Mouse (Mus musculus) kidney, adult 9 months (tissue): Measurements from ENCODE around the gene Jag2.

Experiments used
- DNase-seq: peaks from one replicate; pipeline ENCODE4 v3.0.0; 2022

Gene Jag2

DNA sequence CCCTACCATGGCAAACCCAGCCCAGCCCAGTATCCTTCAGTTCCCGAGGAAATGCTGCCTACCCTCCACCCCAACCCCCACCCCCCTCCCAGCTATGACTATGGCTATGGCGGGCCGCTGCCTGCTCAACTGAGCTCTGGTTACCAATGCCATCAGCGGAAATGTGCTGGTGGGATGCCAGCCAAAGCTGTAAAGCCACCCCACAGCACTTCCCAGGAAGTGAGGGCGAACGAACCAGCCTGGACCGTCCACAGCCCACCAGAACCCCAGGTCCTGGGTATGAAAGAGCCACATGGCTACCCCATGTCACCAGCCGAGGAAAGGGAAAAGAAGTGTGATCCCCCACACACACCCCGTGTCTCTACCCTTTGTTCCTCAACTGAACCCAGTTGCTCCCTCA lies 11.1 kb upstream of the Jag2 start:
- no peak for DNase-seq

GRCm38 (mm10) chr12:112940238-112940637 lies 10.7 kb upstream of the Jag2 start:
- DNase-seq = no peak

DNA sequence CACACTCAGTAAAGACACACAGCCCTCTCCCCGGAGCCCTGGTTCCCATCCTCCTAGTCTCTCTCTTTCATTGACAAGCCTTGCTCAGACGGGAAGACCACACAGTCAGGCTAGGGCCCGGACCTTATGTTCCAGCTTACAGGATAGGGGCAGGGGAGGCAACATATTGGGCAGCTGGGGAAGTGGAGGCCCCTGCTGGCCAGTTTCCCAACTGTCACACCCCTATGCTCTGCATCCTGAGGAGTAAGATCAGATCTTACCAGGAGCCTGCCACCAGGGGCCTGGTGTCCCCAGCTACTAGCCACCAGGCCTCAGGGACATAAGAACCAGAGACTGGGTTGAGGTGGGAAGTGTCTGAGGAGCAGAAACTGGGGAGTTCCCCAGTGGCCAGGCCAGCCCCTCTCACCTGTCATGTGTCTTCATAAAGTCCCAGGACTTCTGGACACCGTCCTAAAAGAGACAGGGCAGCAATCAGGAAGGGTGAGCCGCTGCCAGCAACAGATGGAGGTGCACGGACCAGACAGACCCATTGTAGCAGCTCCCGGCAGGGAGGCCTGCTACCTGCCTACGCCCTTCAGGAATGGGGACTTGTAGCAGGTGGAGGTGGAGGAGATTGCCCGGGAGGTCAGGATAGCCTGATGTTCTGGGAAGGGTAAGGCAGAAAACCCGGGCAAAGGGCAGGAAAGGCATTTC lies 9.4 kb upstream of the Jag2 start:
- DNase-seq = no peak

DNA sequence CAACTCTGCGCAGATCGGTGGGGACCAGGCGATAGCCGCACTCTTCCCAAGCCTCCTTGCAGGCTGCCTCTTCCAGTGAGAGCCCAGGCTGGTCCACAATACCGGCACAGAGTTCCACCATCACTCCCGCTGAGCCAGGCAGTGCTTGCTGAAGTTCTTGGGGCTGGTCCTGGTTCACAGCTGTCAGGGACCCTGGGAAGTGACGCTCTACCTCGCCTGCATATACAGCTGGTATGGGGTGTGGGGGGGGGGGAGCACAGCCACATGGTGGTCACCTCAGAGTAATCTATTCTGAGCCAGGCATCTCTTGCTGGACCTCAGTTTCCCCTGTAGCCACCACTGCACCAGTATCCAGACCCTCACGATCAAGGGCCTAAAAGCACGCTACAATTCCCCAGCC lies 8.8 kb upstream of the Jag2 start:
- no peak for DNase-seq

DNA sequence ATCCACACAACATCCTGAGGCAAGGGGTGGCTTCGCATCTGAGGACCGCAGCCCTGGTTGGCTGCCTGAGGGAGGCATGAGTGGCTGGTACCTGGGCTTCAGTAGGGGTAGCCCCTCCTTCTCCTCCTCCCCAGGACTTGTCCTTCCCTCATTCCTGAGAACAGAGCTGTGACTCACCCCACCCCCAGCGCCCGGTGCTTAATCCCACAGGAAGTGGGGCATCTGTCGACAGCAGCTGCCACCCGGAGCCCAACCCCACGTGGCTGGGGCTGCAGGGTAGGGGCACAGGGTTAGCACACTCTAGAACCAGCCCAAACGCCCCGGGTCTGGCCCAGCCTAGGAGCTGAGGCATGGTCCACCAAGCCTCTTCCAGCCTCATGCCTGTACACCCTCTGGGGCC lies 8.3 kb upstream of the Jag2 start:
- no peak for DNase-seq

DNA sequence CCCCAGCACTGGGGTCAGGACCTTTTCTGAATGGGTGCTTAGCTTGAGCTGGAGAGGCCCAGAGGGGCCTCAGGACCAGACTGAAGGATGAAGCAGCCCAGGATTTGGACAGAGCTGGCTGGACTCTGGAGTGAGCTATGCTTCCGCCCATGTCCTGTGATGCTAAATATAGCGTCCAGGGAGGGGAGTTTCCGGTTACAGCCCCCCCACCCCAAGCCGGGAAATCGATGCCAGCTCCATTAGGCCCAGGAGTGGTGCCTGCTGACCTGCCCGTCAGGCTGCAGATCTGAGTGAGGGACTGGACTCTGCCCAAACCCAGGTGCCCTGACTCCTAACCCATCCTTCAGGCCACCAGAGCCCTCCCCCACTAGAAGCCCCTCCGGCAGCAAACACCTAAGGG lies 3.1 kb upstream of the Jag2 start:
- DNase-seq = no peak

GRCm38 (mm10) chr12:112928401-112929241 lies 955 bp downstream of the Jag2 start:
- no peak for DNase-seq

DNA sequence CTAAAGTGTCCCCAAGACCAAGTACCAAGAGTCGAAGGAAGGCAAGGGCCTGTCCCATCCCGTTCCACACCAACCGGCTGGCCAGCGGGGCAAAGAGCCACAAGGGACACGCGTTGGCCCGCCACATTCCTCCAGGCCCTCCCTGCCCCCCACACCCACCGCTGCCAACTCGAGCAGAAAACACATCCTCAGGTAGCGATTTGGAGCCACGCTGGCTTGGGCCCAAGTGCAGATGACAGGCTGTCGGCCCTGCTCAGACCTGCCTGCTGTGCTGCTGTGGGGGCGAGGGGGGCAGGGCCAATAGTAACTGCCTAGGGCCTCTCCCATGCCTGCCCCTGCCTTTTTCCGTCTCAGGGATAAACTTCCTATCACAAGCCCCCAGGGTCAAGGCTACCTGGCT lies 2.3 kb downstream of the Jag2 start:
- DNase-seq = no peak

DNA sequence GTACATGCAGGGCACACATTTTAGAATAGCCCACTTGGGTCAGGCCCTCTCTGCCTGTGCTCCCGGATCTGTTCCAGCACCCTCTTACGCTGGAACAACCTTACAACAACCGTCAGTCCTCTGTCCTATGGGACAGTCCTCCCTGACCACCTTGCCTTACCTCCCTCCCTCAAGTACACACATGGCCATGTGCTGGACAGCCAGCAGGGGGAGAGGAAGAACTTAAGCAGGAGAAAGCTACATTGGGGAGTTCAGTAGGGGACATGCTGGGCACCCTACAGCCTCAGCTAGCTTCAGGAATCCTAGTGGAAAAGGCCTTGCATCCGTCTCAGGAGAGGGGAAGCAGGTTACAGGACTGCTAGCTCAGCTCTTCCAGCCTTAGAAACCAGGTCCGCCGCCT lies 3.6 kb downstream of the Jag2 start:
- no peak for DNase-seq

GRCm38 (mm10) chr12:112922541-112922940 lies 7.0 kb downstream of the Jag2 start:
- no peak for DNase-seq

DNA sequence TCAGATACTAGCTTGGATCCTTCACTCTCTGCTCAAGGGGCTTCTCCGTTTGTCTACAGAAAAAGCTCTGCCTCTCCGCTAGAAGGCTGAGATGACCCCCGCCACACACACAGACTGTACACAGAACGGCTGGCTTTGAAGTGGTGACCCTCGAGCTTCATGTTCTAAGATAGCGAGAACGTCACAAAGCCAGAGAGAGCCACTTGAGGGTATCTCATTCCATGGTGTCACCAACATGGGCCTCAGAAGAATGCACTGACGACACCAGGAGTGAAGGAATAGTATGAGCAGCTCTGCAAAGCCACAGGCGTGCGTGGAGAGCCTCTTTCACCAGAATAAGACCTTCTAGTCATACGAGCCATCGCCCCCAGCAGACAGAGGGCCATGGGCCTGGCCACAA lies 8.1 kb downstream of the Jag2 start:
- no peak for DNase-seq

DNA sequence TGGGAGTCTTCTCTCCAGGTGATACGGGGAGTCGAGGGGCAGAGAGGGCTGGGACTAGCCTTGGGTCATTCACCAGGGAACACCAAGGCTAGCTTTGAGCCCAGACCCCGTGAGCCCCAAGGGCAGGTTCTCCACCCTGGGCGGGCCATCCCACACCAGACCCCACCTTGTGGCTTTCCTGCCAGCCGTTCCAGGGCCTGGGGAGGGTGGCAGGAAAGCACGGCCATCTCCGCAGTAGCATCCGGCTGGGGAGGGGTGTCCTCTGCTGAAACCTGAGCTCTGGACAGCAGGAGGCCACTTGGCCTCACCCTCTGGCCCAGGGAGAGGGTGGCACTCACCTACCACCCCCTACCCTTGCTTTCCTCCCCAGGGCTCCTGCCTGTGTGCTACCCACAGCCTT lies 11.7 kb downstream of the Jag2 start:
- DNase-seq = no peak

GRCm38 (mm10) chr12:112917486-112917885 lies 12.1 kb downstream of the Jag2 start:
- DNase-seq = peak; percentile 43

DNA sequence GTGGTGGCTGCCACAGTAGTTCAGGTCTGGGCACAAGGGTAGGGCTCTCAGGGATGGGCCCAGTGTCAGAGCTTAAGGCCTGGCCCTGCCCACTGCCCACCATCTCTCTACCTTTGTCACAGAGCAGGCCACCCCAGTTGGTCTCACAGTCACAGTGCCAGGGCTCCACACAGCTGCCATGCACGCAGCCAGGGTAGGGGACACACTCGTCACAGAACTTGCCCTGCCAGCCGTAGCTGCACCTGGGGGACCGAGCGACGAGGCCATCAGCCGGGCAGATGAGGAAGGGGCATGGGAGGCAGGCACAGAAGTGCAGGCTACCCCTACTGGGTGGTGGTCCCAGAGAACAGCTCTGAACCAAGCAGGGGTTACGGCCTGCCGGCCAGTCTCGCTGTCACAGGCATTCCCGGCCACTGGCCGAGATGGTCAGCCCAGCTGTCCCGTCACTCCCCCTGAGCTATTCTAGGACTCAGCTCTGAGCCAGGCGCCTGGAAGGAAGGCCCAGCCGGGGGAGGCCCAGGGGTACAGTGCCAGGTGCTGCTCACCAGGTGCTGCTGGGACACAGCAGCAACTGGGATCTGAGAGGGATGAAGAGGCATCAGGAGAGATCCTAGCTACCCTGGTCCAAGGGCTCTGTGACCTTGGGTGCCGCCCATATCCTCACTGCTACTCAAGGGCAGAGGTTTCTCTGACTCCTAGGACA lies 12.7 kb downstream of the Jag2 start:
- DNase-seq = no peak

DNA sequence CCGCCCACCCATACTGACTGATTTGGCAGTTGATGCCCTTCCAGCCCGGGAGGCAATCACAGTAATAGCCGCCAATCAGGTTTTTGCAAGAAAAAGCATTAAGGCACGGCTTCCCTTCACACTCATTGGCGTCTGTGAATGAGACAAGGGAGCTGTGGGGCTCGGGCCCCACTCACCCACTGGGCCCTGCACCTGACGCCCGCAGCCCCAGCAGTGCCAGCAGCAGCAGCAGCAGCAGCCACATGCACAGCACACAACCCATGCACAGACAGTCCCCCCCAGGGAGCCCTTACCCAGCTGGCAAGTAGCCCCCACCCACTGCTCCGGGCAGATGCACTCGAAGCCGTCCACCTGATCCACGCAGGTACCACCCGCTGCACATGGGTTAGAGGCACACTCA lies 14.0 kb downstream of the Jag2 start:
- DNase-seq = no peak

DNA sequence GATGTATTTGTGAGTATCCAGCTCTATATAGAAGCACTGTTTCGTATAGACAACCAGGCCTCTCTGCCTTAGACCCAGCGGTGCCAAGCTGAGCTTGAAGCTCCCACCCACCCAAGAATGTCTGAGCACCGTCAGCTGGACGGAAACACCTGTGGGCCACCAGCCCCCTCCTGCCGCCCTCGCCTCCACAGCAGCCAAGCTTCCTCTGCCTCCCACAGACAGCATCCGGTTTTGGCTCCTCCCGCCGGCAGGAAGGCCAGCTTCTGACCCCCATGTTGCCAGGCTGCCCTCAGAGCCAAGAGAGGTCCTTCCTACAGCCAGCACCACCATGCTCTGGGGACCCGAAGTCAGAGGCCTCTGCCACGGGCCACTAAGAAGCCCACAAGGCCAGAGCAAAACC lies 15.0 kb downstream of the Jag2 start:
- peak; percentile 31 for DNase-seq

DNA sequence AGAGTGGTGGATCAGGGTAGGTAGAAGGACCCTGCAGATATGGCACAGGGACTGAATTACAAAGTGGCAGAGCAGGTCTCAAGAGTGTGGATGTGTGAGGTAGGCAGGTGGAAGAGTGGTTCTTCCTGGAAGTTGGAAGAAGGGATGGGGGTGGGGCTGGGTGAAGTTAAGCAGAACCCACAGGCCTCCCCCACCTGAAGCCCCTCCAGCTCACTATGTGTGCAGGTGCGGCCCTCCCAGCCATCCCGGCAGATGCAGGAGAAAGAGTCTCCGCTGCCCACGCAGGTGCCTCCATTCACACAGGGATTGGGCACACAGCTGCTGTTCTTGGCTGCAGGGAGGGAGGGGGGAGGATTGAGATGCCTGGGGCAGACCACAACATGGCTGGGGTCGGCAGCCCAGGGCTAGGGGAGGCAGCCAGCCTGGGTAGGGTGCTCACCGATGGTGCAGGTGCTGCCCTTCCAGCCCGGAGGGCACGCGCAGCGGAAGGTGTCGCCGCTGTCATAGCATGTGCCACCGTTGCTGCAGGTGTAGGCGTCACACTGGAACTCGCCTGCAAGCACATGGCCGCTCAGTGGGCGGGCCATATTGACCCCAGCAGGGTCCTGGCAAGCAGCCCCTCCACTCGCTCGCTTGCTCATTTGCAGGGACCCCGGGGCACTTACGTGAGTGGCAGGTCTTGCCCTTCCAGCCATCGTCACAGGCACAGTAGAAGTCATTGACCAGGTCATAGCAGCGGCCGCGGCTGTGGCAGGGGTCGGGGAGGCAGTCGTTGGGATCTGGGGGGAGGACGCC lies 16.4 kb downstream of the Jag2 start:
- DNase-seq = no peak

DNA sequence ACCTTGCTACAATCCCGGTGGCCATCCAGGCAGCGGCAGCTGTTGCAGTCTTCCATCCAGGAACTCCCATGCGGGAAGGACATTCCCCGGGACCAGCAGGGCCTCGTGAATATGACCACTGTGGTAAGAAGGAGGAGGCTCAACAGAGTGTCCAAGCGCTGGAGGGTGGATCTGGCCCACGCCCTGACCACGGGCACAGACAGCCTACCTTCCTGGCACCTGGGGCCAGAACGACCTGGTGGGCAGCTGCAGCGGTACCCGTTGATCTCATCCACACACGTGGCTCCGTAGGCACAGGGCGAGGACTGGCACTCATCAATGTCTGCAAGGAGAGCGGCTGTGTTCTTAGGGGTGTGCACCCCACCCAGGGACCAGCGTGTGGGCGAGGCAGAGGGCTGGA lies 17.9 kb downstream of the Jag2 start:
- no peak for DNase-seq

DNA sequence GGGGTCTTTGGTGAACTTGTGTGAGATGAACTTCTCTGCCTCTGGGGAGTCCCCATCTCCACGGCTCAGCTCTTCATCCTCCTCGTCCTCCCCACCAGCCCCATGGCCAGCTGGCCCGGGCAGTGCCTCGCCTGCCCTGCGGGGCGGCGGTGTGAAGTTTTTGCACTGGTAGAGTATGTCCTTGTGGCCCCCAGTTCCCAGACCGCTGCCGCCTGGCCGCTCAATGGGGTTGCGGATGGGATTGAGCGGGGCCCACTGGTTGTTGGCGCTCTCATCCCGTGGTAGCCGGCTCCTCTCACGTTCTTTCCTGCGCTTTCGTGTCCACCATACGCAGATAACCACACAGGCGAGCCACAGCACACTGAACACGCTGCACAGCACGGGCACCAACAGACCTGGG lies 20.6 kb downstream of the Jag2 start:
- DNase-seq = no peak

- no peak for DNase-seq
These were observed 24.6 kb downstream of the Jag2 start for GRCm38 (mm10) chr12:112905001-112905400.

GRCm38 (mm10) chr12:112903941-112904340 lies 25.6 kb downstream of the Jag2 start:
- no peak for DNase-seq

DNA sequence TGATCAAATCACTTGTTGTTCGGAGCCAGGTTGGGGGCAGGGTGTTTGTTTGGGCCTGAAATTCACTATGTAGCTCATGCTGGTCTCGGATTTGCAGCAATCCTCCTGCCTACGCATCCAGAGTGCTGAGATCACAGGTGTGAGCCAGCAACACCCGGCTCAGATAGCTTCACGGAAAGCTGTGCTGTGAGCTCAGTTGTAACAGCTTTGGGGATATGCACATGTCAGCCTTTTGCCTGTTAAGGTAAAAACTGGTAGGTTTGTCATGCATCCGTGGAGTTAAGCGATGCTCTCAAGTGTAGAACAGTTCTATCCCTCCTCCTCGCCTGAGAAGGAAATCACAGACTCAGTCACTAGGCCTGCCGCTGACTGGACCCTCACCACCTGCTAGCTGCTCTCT lies 28.9 kb downstream of the Jag2 start:
- DNase-seq = no peak

DNA sequence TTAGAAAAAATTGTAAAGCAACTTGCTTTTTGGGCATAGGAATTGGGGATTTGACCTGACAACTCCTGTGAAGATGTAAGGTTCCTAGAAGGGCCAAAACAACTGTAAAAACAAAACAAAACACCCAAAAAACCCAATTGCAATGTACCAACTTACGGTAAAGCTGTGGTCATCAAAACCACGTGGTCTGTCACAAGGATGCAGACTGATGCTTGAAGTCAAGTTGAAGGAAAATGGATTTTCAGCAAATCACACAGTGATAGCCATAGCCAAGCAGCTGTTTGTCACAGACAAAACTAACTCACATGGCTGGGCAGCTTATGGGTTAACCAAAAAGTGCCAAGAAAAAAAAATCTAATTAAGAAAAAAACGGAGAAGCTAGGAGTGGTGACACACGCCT lies 30.6 kb downstream of the Jag2 start:
- no peak for DNase-seq
